Mouse (Mus musculus): ENCODE results near the gene Bach2.

- TF ChIP-seq CTCF (IDR thresholded peaks at IDR 0.05; ENCODE audit: extremely low read depth, insufficient read depth, insufficient read length, insufficient replicate concordance) (no peak), POLR2A (IDR thresholded peaks at IDR 0.05; ENCODE audit: low read depth, low read length) (no peak)
These were observed 8.2 kb downstream of the Bach2 start for GRCm38 (mm10) chr4:32246801-32247200.

Data from spleen, adult 2 months (tissue).